Mouse (Mus musculus) testis, adult 2 months (tissue): Measurements from ENCODE around the gene Notch1. TPM values are rescaled to one million over a fixed set of nuclear protein-coding genes. Genes with fewer than 3 reads are reported as not detected.

Experiments
- H3K27ac ChIP-seq: fragments of 200-500 bp; 2 replicates; pipeline ENCODE4 v1.5.1; 2012; ENCODE audit warnings: low read depth, low read length; ENCODE audit not compliant: control insufficient read depth, insufficient read depth
- H3K27me3 ChIP-seq: fragments of 200-500 bp; 2 replicates; pipeline ENCODE4 v1.6.1; 2012; ENCODE audit warnings: mild to moderate bottlenecking, low read length, moderate library complexity; ENCODE audit not compliant: control insufficient read depth, insufficient read depth
- H3K36me3 ChIP-seq: fragments of 200-500 bp; 2 replicates; pipeline ENCODE4 v1.6.1; 2012; ENCODE audit warnings: mild to moderate bottlenecking, low read length; ENCODE audit not compliant: control insufficient read depth, insufficient read depth
- H3K4me1 ChIP-seq: fragments of 200-500 bp; 2 replicates; pipeline ENCODE4 v1.6.1; 2012; ENCODE audit warnings: low read length; ENCODE audit not compliant: control insufficient read depth, insufficient read depth
- H3K4me3 ChIP-seq: fragments of 200-500 bp; 2 replicates; pipeline ENCODE4 v1.5.1; 2012; ENCODE audit warnings: low read depth, mild to moderate bottlenecking, low read length, moderate library complexity, mixed read lengths; ENCODE audit not compliant: control insufficient read depth
- CTCF ChIP-seq: fragments of 200-500 bp; IDR thresholded peaks from 2 replicates; pipeline ENCODE4 v1.5.1; 2012; ENCODE audit warnings: low read depth, mild to moderate bottlenecking, inconsistent platforms, low read length, moderate library complexity; ENCODE audit not compliant: control insufficient read depth, insufficient read depth, insufficient replicate concordance
- POLR2A ChIP-seq: fragments of 200-500 bp; IDR thresholded peaks from 2 replicates; pipeline ENCODE4 v1.6.1; 2012; ENCODE audit warnings: low read depth, mild to moderate bottlenecking, inconsistent platforms, low read length, moderate library complexity; ENCODE audit not compliant: control insufficient read depth
- polyA plus RNA-seq: library from polyadenylated mRNA; depleted of rRNA; stranded (reverse); fragments of >200 nt; gene quantifications from 2 replicates; pipeline ENCODE4 v1.2.3, GENCODE M21; 2012

Notch1 gene
- polyA plus RNA-seq, 1 experiment, result 3.0 TPM

- Histone ChIP-seq H3K36me3 (no peaks in the 10 kb centered on the region), H3K27ac (no peak overlapping the region), H3K4me3 (no peak overlapping the region), H3K27me3 (no peaks in the 10 kb centered on the region), H3K4me1 (no peaks in the 10 kb centered on the region)
- TF ChIP-seq CTCF, result no peak
- TF ChIP-seq POLR2A, result no peak
Measured at GRCm38 (mm10) chr2:26485710-26486109, 30.8 kb downstream of the Notch1 start.

GRCm38 (mm10) chr2:26485278-26485677, 31.2 kb downstream of the Notch1 start:
- no peak overlapping the region for H3K4me3 ChIP-seq
- TF ChIP-seq CTCF, result no peak
- TF ChIP-seq POLR2A, result no peak
- no peak overlapping the region for H3K27ac ChIP-seq
- no peaks in the 10 kb centered on the region for H3K4me1 ChIP-seq
- H3K27me3 ChIP-seq, result no peaks in the 10 kb centered on the region
- H3K36me3 ChIP-seq, result no peaks in the 10 kb centered on the region

GRCm38 (mm10) chr2:26484169-26484568, 32.3 kb downstream of the Notch1 start:
- Histone ChIP-seq H3K36me3 (no peaks in the 10 kb centered on the region), H3K4me1 (no peaks in the 10 kb centered on the region), H3K27ac (no peak overlapping the region), H3K4me3 (no peak overlapping the region), H3K27me3 (no peaks in the 10 kb centered on the region)
- TF ChIP-seq POLR2A (no peak), CTCF (no peak)

- Histone ChIP-seq H3K4me3 (no peak overlapping the region), H3K4me1 (no peaks in the 10 kb centered on the region), H3K27ac (no peak overlapping the region), H3K27me3 (no peaks in the 10 kb centered on the region), H3K36me3 (no peaks in the 10 kb centered on the region)
- no peak for TF ChIP-seq POLR2A
- TF ChIP-seq CTCF, result no peak
Measured at GRCm38 (mm10) chr2:26483230-26483869, 33.1 kb downstream of the Notch1 start.

GRCm38 (mm10) chr2:26482824-26483223, 33.6 kb downstream of the Notch1 start:
- Histone ChIP-seq H3K4me3 (no peak overlapping the region), H3K27me3 (no peaks in the 10 kb centered on the region), H3K4me1 (no peaks in the 10 kb centered on the region), H3K27ac (no peak overlapping the region), H3K36me3 (no peaks in the 10 kb centered on the region)
- TF ChIP-seq CTCF (no peak), POLR2A (no peak)

GRCm38 (mm10) chr2:26481724-26482495, 34.6 kb downstream of the Notch1 start:
- H3K27ac ChIP-seq, result no peak overlapping the region
- H3K4me1 ChIP-seq, result no peaks in the 10 kb centered on the region
- H3K36me3 ChIP-seq, result no peaks in the 10 kb centered on the region
- no peaks in the 10 kb centered on the region for H3K27me3 ChIP-seq
- H3K4me3 ChIP-seq, result no peak overlapping the region
- TF ChIP-seq POLR2A (no peak), CTCF (no peak)

- H3K36me3 ChIP-seq, result no peaks in the 10 kb centered on the region
- no peak overlapping the region for H3K27ac ChIP-seq
- no peak overlapping the region for H3K4me3 ChIP-seq
- TF ChIP-seq POLR2A (no peak), CTCF (no peak)
- no peaks in the 10 kb centered on the region for H3K4me1 ChIP-seq
- no peaks in the 10 kb centered on the region for H3K27me3 ChIP-seq
Measured at GRCm38 (mm10) chr2:26480911-26481310, 35.6 kb downstream of the Notch1 start.
